Mouse (Mus musculus): ENCODE measurements around the gene Gadd45b. TPM values are rescaled to one million over a fixed set of nuclear protein-coding genes. Genes with fewer than 3 reads are reported as not detected.

The Gadd45b gene
- total and polyA plus RNA-seq, 3 experiments, result 14.9 to 52.5 (median 24.4) TPM

- no peak for TF ChIP-seq ZC3H11A (IDR thresholded peaks at IDR 0.05; ENCODE audit: low read depth, low read length)
- TF ChIP-seq BHLHE40 (IDR thresholded peaks at IDR 0.05; ENCODE audit: low read depth, low read length), result no peak
- no peak for TF ChIP-seq ZNF384 (IDR thresholded peaks at IDR 0.05; ENCODE audit: low read depth, low read length)
- TF ChIP-seq EP300 (IDR thresholded peaks at IDR 0.05; ENCODE audit: low read length), result no peak
- no peak for TF ChIP-seq MXI1 (IDR thresholded peaks at IDR 0.05; ENCODE audit: low read depth, low read length)
- TF ChIP-seq USF2 (conservative IDR thresholded peaks at IDR 0.05; ENCODE audit: low read depth, low read length), result no peak
- no peak for TF ChIP-seq TCF12 (IDR thresholded peaks at IDR 0.05; ENCODE audit: low read depth, low read length)
- no peak for TF ChIP-seq ETS1 (conservative IDR thresholded peaks at IDR 0.05; ENCODE audit: low read depth, low read length)
- TF ChIP-seq UBTF (IDR thresholded peaks at IDR 0.05; ENCODE audit: low read depth, low read length), result no peak
- TF ChIP-seq NELFE (IDR thresholded peaks at IDR 0.05; ENCODE audit: low read depth, low read length), result no peak
- TF ChIP-seq MYC (IDR thresholded peaks at IDR 0.05; ENCODE audit: low read depth, low read length), result no peak
- TF ChIP-seq MAZ (IDR thresholded peaks at IDR 0.05; ENCODE audit: low read depth, low read length), result no peak
- Histone ChIP-seq H3K4me2 (ENCODE audit: insufficient read depth, low read depth, poor library complexity, severe bottlenecking) (no peak overlapping the region), H3K9me3 (replicated peaks; ENCODE audit: low read length) (peaks cover 7% of the 10 kb centered on the region), H3K9ac (ENCODE audit: insufficient read depth, low read depth) (no peak overlapping the region), H3K79me2 (replicated peaks; ENCODE audit: control insufficient read depth, extremely low read depth, insufficient read depth, poor library complexity, severe bottlenecking) (no peaks in the 10 kb centered on the region), H3K4me1 (ENCODE audit: control insufficient read depth in 1 of 2, insufficient read depth in 2 of 2) (peaks cover 23 to 30% of the 10 kb centered on the region in 2 experiments), H3K4me3 (replicated peaks in 1 of 3; ENCODE audit: low read depth in 2 of 3, low read length in 2 of 3, poor library complexity in 1 of 3) (no peak overlapping the region), H3K27me3 (replicated peaks) (no peaks in the 10 kb centered on the region), H3K27ac (ENCODE audit: insufficient read depth, low read depth) (no peak overlapping the region), H3K36me3 (replicated peaks in 1 of 2; ENCODE audit: control insufficient read depth in 1 of 2, insufficient read depth in 1 of 2, low read length in 1 of 2) (no peaks in the 10 kb centered on the region)
- dilution Hi-C loops (cut with MboI; ENCODE audit: extremely low pct_ligation_motif_present, extremely low pct_unique_long_range_greater_than_20kb, low sequenced_read_pairs) (no loop called here), in situ Hi-C loops (cut with MboI; ENCODE audit: low pct_ligation_motif_present, low pct_unique_long_range_greater_than_20kb, low sequenced_read_pairs) (no loop called here)
- no peak for DNase-seq (ENCODE audit: extremely low read depth)
Measured at GRCm38 (mm10) chr10:80972071-80972987, 42.5 kb downstream of the Gadd45b start.

GRCm38 (mm10) chr10:80973722-80974121, 43.8 kb downstream of the Gadd45b start:
- Histone ChIP-seq H3K9me3 (replicated peaks; ENCODE audit: low read length) (peaks cover 7% of the 10 kb centered on the region), H3K9ac (ENCODE audit: insufficient read depth, low read depth) (no peak overlapping the region), H3K27ac (ENCODE audit: insufficient read depth, low read depth) (no peak overlapping the region), H3K4me3 (replicated peaks in 1 of 3; ENCODE audit: low read depth in 2 of 3, low read length in 2 of 3, poor library complexity in 1 of 3) (no peak overlapping the region), H3K79me2 (replicated peaks; ENCODE audit: control insufficient read depth, extremely low read depth, insufficient read depth, poor library complexity, severe bottlenecking) (no peaks in the 10 kb centered on the region), H3K27me3 (replicated peaks) (no peaks in the 10 kb centered on the region), H3K36me3 (replicated peaks in 1 of 2; ENCODE audit: control insufficient read depth in 1 of 2, insufficient read depth in 1 of 2, low read length in 1 of 2) (no peaks in the 10 kb centered on the region), H3K4me2 (ENCODE audit: insufficient read depth, low read depth, poor library complexity, severe bottlenecking) (no peak overlapping the region), H3K4me1 (ENCODE audit: control insufficient read depth in 1 of 2, insufficient read depth in 2 of 2) (peaks cover 10 to 16% of the 10 kb centered on the region in 2 experiments)
- DNase-seq (ENCODE audit: extremely low read depth), result no peak
- in situ Hi-C loops (cut with MboI; ENCODE audit: low pct_ligation_motif_present, low pct_unique_long_range_greater_than_20kb, low sequenced_read_pairs) (no loop called here), dilution Hi-C loops (cut with MboI; ENCODE audit: extremely low pct_ligation_motif_present, extremely low pct_unique_long_range_greater_than_20kb, low sequenced_read_pairs) (no loop called here)
- TF ChIP-seq E2F4 (IDR thresholded peaks at IDR 0.05; ENCODE audit: insufficient replicate concordance, low read depth, low read length) (no peak), ZKSCAN1 (IDR thresholded peaks at IDR 0.05; ENCODE audit: borderline replicate concordance, low read depth, low read length) (no peak), GABPA (IDR thresholded peaks at IDR 0.05; ENCODE audit: insufficient replicate concordance, low read depth, low read length) (no peak), ZMIZ1 (IDR thresholded peaks at IDR 0.05; ENCODE audit: low read depth, low read length) (no peak), SMC3 (IDR thresholded peaks at IDR 0.05; ENCODE audit: low read depth, low read length) (no peak), JUND (conservative IDR thresholded peaks at IDR 0.05; ENCODE audit: low read depth, low read length) (no peak), BHLHE40 (IDR thresholded peaks at IDR 0.05; ENCODE audit: low read depth, low read length) (no peak), ZC3H11A (IDR thresholded peaks at IDR 0.05; ENCODE audit: low read depth, low read length) (no peak), ELF1 (IDR thresholded peaks at IDR 0.05; ENCODE audit: low read depth, low read length) (no peak), ETS1 (conservative IDR thresholded peaks at IDR 0.05; ENCODE audit: low read depth, low read length) (no peak), SIN3A (IDR thresholded peaks at IDR 0.05; ENCODE audit: low read length) (no peak), MAZ (IDR thresholded peaks at IDR 0.05; ENCODE audit: low read depth, low read length) (no peak), JUN (IDR thresholded peaks at IDR 0.05; ENCODE audit: insufficient read depth, low read depth, low read length) (no peak), MAFK (IDR thresholded peaks at IDR 0.05; ENCODE audit: insufficient replicate concordance, low read length) (no peak), NELFE (IDR thresholded peaks at IDR 0.05; ENCODE audit: low read depth, low read length) (no peak)

Data from CH12.LX (cell line).